10 mouse cellular contexts compared by ENCODE assay signal in the genomic region with DNA sequence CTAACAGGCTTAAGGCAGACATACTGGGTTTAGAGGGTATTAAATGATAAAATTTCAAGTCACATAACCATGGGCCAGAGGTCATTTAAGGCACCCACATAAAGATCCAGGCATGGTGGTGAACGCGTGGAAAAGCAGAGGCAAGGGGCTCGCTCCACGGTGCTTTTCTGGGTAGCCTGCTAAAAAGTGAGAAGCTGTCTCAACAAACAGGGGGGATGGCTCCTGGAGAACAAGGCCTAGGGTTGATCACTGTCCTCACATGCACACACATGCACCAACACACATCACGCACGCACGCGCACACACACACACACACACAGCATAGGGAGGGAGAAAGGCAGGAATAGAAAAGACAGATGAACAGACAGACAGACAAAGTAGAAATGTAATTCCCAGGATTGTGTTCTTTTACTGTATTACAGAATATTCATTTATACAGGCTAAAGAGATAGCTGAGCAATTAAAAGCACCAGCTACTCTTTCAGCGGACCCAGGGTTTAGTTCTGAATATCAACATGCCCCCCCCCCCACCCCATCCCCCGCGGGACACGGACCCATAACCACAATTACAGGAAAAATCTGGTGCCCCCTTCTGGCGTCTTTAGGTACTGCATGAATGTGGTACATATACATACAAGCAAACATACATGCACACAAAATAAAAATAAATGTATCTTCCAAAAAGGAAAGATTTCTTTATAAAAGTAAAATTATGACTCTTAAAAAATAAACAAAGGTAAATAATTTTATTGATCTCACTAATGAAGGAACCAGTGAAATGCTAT.
DNase-seq lines count a peak whose midpoint lies in the region; ATAC-seq and TF ChIP-seq lines count a peak whose summit lies in the region.
"Had no signal": no experiment of that assay in that cellular context is flagged by ENCODE, and none has a peak within 500 bp of the region (broad histone marks: within the 10 kb centered on the region; RNA-seq: fewer than 3 reads in every experiment).

No protein-coding gene starts in this region.

- H3K4me2 ChIP-seq in kidney, embryonic 15.5 days: no peak overlapping the region
- H3K4me2 ChIP-seq: midbrain, embryonic 11.5 days had no signal

- no peaks in the 10 kb centered on the region for H3K27me3 ChIP-seq in kidney, embryonic 15.5 days
- H3K27me3 ChIP-seq in E14TG2a.4 (ENCODE audit: insufficient read depth, low read length): no peaks in the 10 kb centered on the region

- no peak for ATAC-seq in kidney, embryonic 15.5 days (replicated peaks; ENCODE audit: low FRiP score)
- ATAC-seq in monocyte, adult 5-6 weeks (replicated peaks; ENCODE audit: insufficient number of reproducible peaks, low FRiP score, low TSS enrichment, poor library complexity, severe bottlenecking): no peak

- no peak overlapping the region for H3K9ac ChIP-seq in kidney, embryonic 15.5 days

- TF ChIP-seq CTCF in E14TG2a.4 (conservative IDR thresholded peaks at IDR 0.05; ENCODE audit: low read length): peak; percentile 45

- H3K36me3 ChIP-seq in kidney, embryonic 15.5 days: no peaks in the 10 kb centered on the region
- H3K36me3 ChIP-seq in E14TG2a.4 (ENCODE audit: insufficient read depth, low read length): no peaks in the 10 kb centered on the region
- H3K36me3 ChIP-seq: limb, embryonic 10.5 days had no signal

- no peaks in the 10 kb centered on the region for H3K9me3 ChIP-seq in kidney, embryonic 15.5 days (replicated peaks)
- H3K9me3 ChIP-seq in E14TG2a.4 (ENCODE audit: low read length): no peaks in the 10 kb centered on the region
- H3K9me3 ChIP-seq: limb, embryonic 10.5 days had no signal

- peak; percentile 27 for DNase-seq in kidney, postnatal 10 days
- DNase-seq in A20 (ENCODE audit: low read depth, low spot score): peak; percentile 7
- DNase-seq in induced T-regulatory cell, adult 2 months (ENCODE audit: low read depth): peak; percentile 36
- DNase-seq in adrenal gland, adult 8-10 months: no peak
- DNase-seq: kidney, adult 11 months had no signal

- WGBS in kidney, embryonic 15.5 days: 89% methylated on average over 13 of the region's 13 CpGs

- no peak overlapping the region for H3K4me3 ChIP-seq in kidney, embryonic 15.5 days (replicated peaks)
- no peak overlapping the region for H3K4me3 ChIP-seq in E14TG2a.4 (replicated peaks; ENCODE audit: low read length)
- H3K4me3 ChIP-seq: limb, embryonic 10.5 days had no signal

- H3K27ac ChIP-seq in kidney, embryonic 15.5 days: no peak overlapping the region
- H3K27ac ChIP-seq: limb, embryonic 10.5 days had no signal

- peaks cover 3% of the 10 kb centered on the region; the same call in 1 of the 2 replicates for H3K4me1 ChIP-seq in kidney, embryonic 15.5 days
- H3K4me1 ChIP-seq in E14TG2a.4 (replicated peaks; ENCODE audit: low read depth, low read length): no peaks in the 10 kb centered on the region
